Mouse (Mus musculus) heart, adult 2 months (tissue): ENCODE data around the gene Aars2. TPM values are rescaled to one million over a fixed set of nuclear protein-coding genes. Genes with fewer than 3 reads are reported as not detected.

Source experiments
- DNase-seq, 2 experiments: peaks; one replicate each; pipeline ENCODE4 v3.0.0; 2021
- H3K27ac ChIP-seq: fragments of 200-600 bp; 2 replicates; pipeline ENCODE4 v1.8.1; 2022
- H3K27me3 ChIP-seq: fragments of 200-500 bp; 2 replicates; pipeline ENCODE4 v1.6.1; 2012; ENCODE audit warnings: mild to moderate bottlenecking, low read length, inconsistent platforms, mixed read lengths; ENCODE audit not compliant: control insufficient read depth, insufficient read depth
- H3K36me3 ChIP-seq: fragments of 200-500 bp; 2 replicates; pipeline ENCODE4 v1.6.1; 2012; ENCODE audit warnings: low read length, inconsistent platforms; ENCODE audit not compliant: control insufficient read depth, insufficient read depth
- H3K4me1 ChIP-seq: fragments of 200-500 bp; 2 replicates; pipeline ENCODE4 v1.6.1; 2011; ENCODE audit warnings: low read length; ENCODE audit not compliant: control insufficient read depth, insufficient read depth
- H3K4me3 ChIP-seq: fragments of 200-600 bp; 2 replicates; pipeline ENCODE4 v1.8.1; 2022
- H3K79me2 ChIP-seq: fragments of 200-500 bp; replicated peaks from 2 replicates; pipeline ENCODE4 v1.6.1; 2012; ENCODE audit warnings: mild to moderate bottlenecking, inconsistent platforms, low read length, moderate library complexity, mixed read lengths; ENCODE audit not compliant: control insufficient read depth, insufficient read depth
- H3K9ac ChIP-seq: fragments of 200-500 bp; 2 replicates; pipeline ENCODE4 v1.6.1; 2012; ENCODE audit warnings: low read depth, mild to moderate bottlenecking, control low read depth, inconsistent platforms, low read length, mixed read lengths
- CTCF ChIP-seq: fragments of 200-600 bp; IDR thresholded peaks from 2 replicates; pipeline ENCODE4 v1.8.1; 2022; ENCODE audit warnings: antibody characterized with exemption, mild to moderate bottlenecking, moderate library complexity
- EP300 ChIP-seq: fragments of 200-500 bp; IDR thresholded peaks from 2 replicates; pipeline ENCODE4 v1.6.1; 2011; ENCODE audit warnings: low read depth, low read length, control low read depth; ENCODE audit not compliant: insufficient read depth
- POLR2A ChIP-seq: fragments of 200-500 bp; IDR thresholded peaks from 2 replicates; pipeline ENCODE4 v1.6.1; 2011; ENCODE audit warnings: mild to moderate bottlenecking, low read depth, low read length, control low read depth; ENCODE audit not compliant: insufficient read depth
- WGBS: fragments of 180-500 bp; shearing (Covaris S2); methylation state at CpG from one replicate; pipeline ENCODE4 v1.1.7; 2018; 5-methylcytosine and 5-hydroxymethylcytosine counted together
- intact Hi-C: fragments of 180-260 bp; cut with DNase I; formaldehyde crosslinking; loops from one replicate; pipeline ENCODE4 v1.15.1; 2025
- long read RNA-seq: library from polyadenylated mRNA; stranded (forward); transcript quantifications from one replicate; pipeline ENCODE4 v2.0.0, GENCODE M21; 2021
- polyA plus RNA-seq: library from polyadenylated mRNA; depleted of rRNA; stranded (reverse); fragments of >200 nt; gene quantifications from 2 replicates; pipeline ENCODE4 v1.2.3, GENCODE M21; 2012; rRNA removed
- total RNA-seq, 2 experiments: library from RNA; stranded (reverse); gene quantifications; 2 replicates each; pipeline ENCODE4 v1.2.3; 2021

Aars2 gene
- 10 to 100 TPM; 17.2 to 18.4 TPM for total RNA-seq
- 17.6 and 18.2 TPM in 2 replicates for polyA plus RNA-seq
- long read RNA-seq, transcript Aars2-201 (22 exons, 3,349 nt): major isoform, 34 of 49 reads
- long read RNA-seq, partial matches to known transcripts: 13 of 49 reads
- long read RNA-seq, other reads (novel, unspliced or antisense): 2 of 49 reads

DNA sequence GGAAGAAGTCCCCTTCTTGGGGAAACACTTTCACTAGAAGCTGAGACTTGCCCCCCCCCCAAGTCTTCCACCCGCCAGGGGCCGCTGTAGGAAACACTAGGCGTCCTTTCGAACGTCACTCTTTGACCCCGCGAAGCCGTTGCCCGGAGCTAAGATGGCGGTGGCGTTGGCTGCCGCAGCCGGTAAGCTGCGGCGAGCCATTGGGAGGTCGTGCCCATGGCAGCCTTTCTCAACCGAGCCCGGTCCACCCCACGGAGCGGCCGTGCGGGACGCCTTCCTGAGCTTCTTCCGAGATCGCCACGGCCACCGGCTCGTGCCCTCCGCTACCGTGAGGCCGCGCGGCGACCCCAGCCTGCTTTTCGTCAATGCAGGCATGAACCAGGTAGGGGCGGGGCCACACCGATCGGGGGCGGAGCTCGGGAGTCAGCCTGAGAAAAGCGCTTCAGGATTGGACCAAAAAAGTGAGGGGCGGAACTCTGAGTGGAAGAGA is at the start of gene Aars2:
Aars2 (plus strand) TSS at position 142 of the 490 bp plus-strand sequence.
- WGBS: under 1% methylated on average over 42 of the region's 42 CpGs
- peak within 1 kb of the TSS; percentile 86 for H3K9ac ChIP-seq

DNA sequence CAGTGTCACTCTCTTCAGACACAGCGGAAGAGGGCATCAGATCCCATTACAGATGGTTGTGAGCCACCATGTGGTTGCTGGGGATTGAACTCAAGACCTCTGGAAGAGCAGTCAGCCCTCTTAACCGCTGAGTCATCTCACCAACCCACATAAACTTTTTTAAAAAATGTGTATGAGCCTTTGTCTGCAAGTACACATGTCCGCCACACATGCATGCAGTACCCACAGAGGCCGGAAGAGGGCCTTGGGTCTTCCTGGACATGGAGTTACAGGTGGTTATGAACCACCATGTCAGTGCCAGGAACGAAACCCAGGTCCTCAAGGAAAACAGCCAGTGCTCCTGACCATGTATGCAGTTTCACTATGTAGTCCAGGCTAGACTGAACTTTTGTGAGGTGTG is 49.2 kb upstream of the Aars2 start:
- intact Hi-C loops: no loop called here
- no peaks in the 10 kb centered on the region for H3K79me2 ChIP-seq

More for the DNA sequence above, at the start of gene Aars2:
- TF ChIP-seq CTCF: peak; percentile 82
- peak; percentile 48 for TF ChIP-seq POLR2A
- TF ChIP-seq EP300: peak; percentile 70; the same call in 1 of the 2 replicates
- Histone ChIP-seq H3K4me3 (peak within 1 kb of the TSS; percentile 68), H3K79me2 (no peaks in the 10 kb centered on the region), H3K4me1 (peaks cover 2% of the 10 kb centered on the region), H3K27me3 (no peaks in the 10 kb centered on the region), H3K27ac (peak within 1 kb of the TSS; percentile 94), H3K36me3 (no peaks in the 10 kb centered on the region)
- peak; percentile 94 to 97 for DNase-seq
- intact Hi-C loops: loop anchor here (2.0 kb wide), 2 partner anchors 48 to 72 kb away; partner anchors contain the start of gene Nfkbie

DNA sequence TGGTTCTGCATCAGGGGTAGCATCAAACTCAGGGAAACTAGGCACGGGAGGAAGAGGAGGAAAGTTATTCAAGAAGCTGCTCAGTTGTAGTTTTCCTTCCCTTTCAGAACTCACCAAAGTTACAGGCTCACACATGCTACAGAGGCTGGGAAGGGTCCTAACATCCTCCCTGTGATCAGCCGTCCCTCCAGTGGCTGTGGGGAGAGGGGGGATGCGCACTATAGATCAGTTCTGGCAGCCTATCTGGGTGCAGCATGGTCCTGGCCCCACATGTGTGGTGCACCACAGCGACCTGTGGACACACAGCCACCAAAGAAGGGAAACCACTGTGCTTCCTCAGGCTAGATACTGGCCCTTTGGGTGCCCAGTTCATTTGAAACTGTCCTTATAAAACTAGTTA is 48.1 kb upstream of the Aars2 start:
- Histone ChIP-seq H3K9ac (no peak overlapping the region), H3K4me3 (no peak overlapping the region), H3K79me2 (no peaks in the 10 kb centered on the region), H3K27ac (no peak overlapping the region), H3K36me3 (no peaks in the 10 kb centered on the region), H3K4me1 (no peaks in the 10 kb centered on the region), H3K27me3 (no peaks in the 10 kb centered on the region)
- intact Hi-C loops: no loop called here
- 82% methylated on average over 4 of the region's 4 CpGs for WGBS
- no peak for DNase-seq
- TF ChIP-seq CTCF (no peak), EP300 (no peak), POLR2A (no peak)

More for the DNA sequence above, 49.2 kb upstream of the Aars2 start:
- no peak overlapping the region for H3K27ac ChIP-seq
- no peak overlapping the region for H3K4me3 ChIP-seq
- no peaks in the 10 kb centered on the region for H3K36me3 ChIP-seq
- 94% methylated on average over 5 of the region's 5 CpGs for WGBS
- no peaks in the 10 kb centered on the region for H3K4me1 ChIP-seq
- H3K27me3 ChIP-seq: no peaks in the 10 kb centered on the region
- no peak overlapping the region for H3K9ac ChIP-seq
- DNase-seq: no peak
- TF ChIP-seq POLR2A (no peak), EP300 (no peak), CTCF (no peak)

DNA sequence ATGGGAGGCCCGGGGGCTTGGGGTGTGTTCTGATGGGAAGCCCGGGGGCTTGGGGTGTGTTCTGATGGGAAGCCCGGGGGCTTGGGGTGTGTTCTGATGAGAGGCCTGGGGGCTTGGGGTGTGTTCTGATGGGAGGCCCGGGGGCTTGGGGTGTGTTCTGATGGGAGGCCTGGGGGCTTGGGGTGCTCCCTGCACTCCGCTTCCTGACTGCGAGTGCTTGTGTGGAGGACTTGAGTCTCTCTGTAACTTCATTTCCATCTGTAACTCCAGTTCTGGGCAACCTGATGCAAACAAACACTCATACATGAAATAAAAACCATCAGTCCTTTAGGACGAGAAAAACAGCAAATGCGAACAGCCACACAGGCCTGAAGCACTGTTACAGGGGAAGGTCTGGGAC is 47.6 kb upstream of the Aars2 start:
- WGBS: 80% methylated on average over 8 of the region's 8 CpGs
- Histone ChIP-seq H3K79me2 (no peaks in the 10 kb centered on the region), H3K27me3 (no peaks in the 10 kb centered on the region), H3K27ac (no peak overlapping the region), H3K4me1 (no peaks in the 10 kb centered on the region), H3K4me3 (no peak overlapping the region), H3K9ac (no peak overlapping the region), H3K36me3 (no peaks in the 10 kb centered on the region)
- intact Hi-C loops: no loop called here
- TF ChIP-seq CTCF (no peak), POLR2A (no peak), EP300 (no peak)
- DNase-seq: no peak

DNA sequence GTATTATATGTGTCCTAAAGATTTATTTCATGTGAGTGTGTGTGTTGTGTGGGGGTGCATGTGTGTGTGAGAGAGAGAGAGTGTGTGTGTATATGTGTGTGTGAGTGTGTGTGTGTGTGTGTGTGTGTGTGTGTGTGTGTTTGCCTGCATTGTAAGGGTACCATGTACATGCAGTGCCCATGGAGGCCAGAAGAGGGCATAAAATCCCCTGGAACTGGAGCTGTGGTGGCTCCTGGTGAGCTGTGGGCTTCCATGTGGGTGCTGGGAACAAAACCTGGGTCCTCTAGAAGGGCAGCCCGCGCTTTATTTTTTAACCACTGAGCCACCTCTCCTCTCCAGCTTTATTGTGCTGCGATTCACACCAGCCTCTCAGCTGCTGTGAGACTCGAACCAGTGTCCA is 44.1 kb upstream of the Aars2 start:
- H3K36me3 ChIP-seq: no peaks in the 10 kb centered on the region
- H3K4me3 ChIP-seq: no peak overlapping the region
- WGBS: 96% methylated on average over 4 of the region's 4 CpGs
- H3K4me1 ChIP-seq: no peaks in the 10 kb centered on the region
- no peaks in the 10 kb centered on the region for H3K79me2 ChIP-seq
- H3K9ac ChIP-seq: no peak overlapping the region
- no peak overlapping the region for H3K27ac ChIP-seq
- intact Hi-C loops: no loop called here
- TF ChIP-seq POLR2A (no peak), CTCF (no peak)
- no peak for DNase-seq
- H3K27me3 ChIP-seq: no peaks in the 10 kb centered on the region

DNA sequence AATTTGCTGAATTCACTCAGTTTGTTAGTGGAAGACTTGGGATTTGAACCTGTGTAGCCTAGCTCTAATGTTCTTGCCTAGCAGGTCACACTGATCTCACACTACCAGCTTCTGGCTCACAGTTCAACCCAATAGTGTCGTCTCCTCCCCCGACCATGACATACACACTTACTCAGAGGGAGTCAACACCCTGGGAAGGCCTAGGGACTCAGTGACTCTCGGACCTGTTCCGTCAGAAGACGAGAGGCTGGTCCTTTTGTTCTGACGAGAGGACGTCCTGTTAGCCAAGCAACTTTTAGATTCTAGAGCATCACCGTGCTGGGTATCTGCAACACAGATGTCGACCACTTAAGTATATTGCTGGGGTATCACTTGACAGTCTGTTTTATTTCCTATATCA is 42.4 kb upstream of the Aars2 start:
- Histone ChIP-seq H3K27ac (no peak overlapping the region), H3K36me3 (no peaks in the 10 kb centered on the region), H3K9ac (no peak overlapping the region), H3K79me2 (no peaks in the 10 kb centered on the region), H3K27me3 (no peaks in the 10 kb centered on the region), H3K4me3 (no peak overlapping the region), H3K4me1 (no peaks in the 10 kb centered on the region)
- no peak for DNase-seq
- 78% methylated on average over 9 of the region's 9 CpGs for WGBS
- intact Hi-C loops: no loop called here
- TF ChIP-seq EP300: no peak
- no peak for TF ChIP-seq POLR2A
- TF ChIP-seq CTCF: no peak
